Mouse (Mus musculus): ENCODE results near the gene Wwox. TPM values are rescaled to one million over a fixed set of nuclear protein-coding genes. Genes with fewer than 3 reads are reported as not detected.

The Wwox gene
- polyA plus RNA-seq, 1 experiment from 2014 or later: 8.9 TPM

DNA sequence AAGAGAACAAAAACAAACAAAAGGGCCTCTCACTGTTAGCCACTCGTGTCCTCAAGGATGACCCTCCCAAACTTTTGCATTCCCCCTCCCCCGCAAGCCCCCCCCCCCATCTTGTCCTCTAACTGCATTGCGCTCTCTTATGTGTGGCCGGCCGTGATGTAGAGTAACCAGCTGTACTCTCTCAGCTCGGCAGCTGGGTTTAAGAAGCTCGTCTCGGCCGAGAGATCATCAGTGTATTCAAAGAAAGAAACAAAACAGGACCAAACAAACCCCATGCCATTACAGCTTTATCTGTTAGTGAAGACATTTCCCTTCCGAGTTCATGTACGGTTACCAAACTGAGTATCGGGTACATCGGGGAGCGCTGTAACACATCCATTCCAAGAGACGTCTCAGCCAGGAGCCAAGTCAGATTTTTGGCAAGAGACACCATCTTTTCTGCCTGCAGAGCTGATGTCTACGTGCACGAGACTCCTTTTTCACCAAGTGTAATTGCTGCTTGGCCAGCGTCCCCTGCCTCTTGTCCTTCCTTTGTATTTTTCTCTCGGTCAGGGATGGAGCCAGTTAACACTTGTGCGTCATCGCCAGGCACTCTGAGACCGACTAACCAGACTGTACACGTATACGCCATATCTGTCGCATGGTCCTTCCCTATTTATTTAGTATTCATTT, 18.8 kb downstream of the Wwox start:
- H3K4me2 ChIP-seq (ENCODE audit: low read length): no peak overlapping the region

DNA sequence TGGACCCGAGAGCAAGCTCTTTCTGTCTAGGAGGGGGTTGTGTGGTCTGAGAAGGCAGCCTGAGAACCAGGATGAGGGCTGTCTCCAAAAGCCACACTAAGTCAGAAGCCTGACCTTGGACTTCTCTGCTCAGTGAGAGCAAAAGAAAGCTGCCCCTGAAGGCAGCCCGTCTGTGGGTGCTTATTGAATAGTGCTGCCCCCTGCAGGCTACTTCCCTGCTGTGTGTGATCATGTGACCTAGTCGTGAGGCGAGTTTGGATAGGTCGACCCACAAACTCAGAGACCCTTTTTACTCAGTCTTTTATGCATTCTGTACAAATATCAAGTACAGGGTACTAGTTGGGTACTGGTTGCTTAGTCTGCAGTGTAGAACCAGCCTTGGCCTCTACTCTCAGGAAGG, 21.1 kb downstream of the Wwox start:
- Histone ChIP-seq H3K9ac (ENCODE audit: low read length) (no peak overlapping the region), H3K4me1 (ENCODE audit: control insufficient read depth, insufficient read depth, low read length) (no peaks in the 10 kb centered on the region; the same call in 1 of the 2 replicates), H3K9me3 (replicated peaks; ENCODE audit: control insufficient read depth, low read length) (no peaks in the 10 kb centered on the region), H3K4me2 (ENCODE audit: low read length) (no peak overlapping the region), H3K27me3 (replicated peaks; ENCODE audit: control insufficient read depth, insufficient read depth, low read length) (no peaks in the 10 kb centered on the region), H3K4me3 (ENCODE audit: low read depth, low read length) (no peak overlapping the region), H3K27ac (ENCODE audit: low read depth, low read length) (no peak overlapping the region), H3K36me3 (ENCODE audit: control insufficient read depth, insufficient read depth, low read length) (no peaks in the 10 kb centered on the region)
- DNase-seq (ENCODE audit: low spot score) (no peak), ATAC-seq (no peak)
- 64% methylated on average over 5 of the region's 5 CpGs for WGBS

More for the DNA sequence above, 18.8 kb downstream of the Wwox start:
- H3K9me3 ChIP-seq (replicated peaks; ENCODE audit: control insufficient read depth, low read length): no peaks in the 10 kb centered on the region
- ATAC-seq (no peak), DNase-seq (ENCODE audit: low spot score) (peak; percentile 58)
- H3K4me3 ChIP-seq (ENCODE audit: low read depth, low read length): no peak overlapping the region
- no peaks in the 10 kb centered on the region for H3K27me3 ChIP-seq (replicated peaks; ENCODE audit: control insufficient read depth, insufficient read depth, low read length)
- H3K9ac ChIP-seq (ENCODE audit: low read length): no peak overlapping the region
- H3K36me3 ChIP-seq (ENCODE audit: control insufficient read depth, insufficient read depth, low read length): no peaks in the 10 kb centered on the region
- WGBS: 67% methylated on average over 25 of the region's 25 CpGs
- H3K27ac ChIP-seq (ENCODE audit: low read depth, low read length): no peak overlapping the region
- no peaks in the 10 kb centered on the region; the same call in 1 of the 2 replicates for H3K4me1 ChIP-seq (ENCODE audit: control insufficient read depth, insufficient read depth, low read length)

DNA sequence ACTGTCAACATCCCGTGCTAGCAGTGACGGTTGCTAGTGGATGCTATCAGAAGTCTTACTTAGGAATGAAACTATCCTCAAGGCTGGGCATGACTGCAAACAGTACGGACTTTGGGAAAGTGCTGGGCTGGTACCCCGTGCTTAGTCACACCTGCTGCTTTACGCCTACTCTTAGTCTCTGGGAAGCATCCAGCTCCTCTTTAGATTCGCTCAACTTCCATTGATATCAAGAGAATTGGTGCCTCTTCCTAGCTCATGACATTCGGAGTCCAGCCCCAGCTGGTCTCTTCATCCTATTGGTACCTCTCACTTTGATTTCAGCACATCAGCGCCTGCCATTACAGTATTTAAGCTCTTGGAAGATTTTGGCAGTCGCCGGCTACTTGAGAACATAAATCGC, 23.1 kb downstream of the Wwox start:
- Histone ChIP-seq H3K27ac (ENCODE audit: low read depth, low read length) (no peak overlapping the region), H3K9me3 (replicated peaks; ENCODE audit: control insufficient read depth, low read length) (no peaks in the 10 kb centered on the region), H3K27me3 (replicated peaks; ENCODE audit: control insufficient read depth, insufficient read depth, low read length) (no peaks in the 10 kb centered on the region), H3K36me3 (ENCODE audit: control insufficient read depth, insufficient read depth, low read length) (no peaks in the 10 kb centered on the region), H3K4me3 (ENCODE audit: low read depth, low read length) (no peak overlapping the region), H3K4me2 (ENCODE audit: low read length) (no peak overlapping the region), H3K4me1 (ENCODE audit: control insufficient read depth, insufficient read depth, low read length) (no peaks in the 10 kb centered on the region; the same call in 1 of the 2 replicates), H3K9ac (ENCODE audit: low read length) (no peak overlapping the region)
- DNase-seq (ENCODE audit: low spot score): no peak
- ATAC-seq: no peak
- WGBS: 91% methylated on average over 11 of the region's 11 CpGs

DNA sequence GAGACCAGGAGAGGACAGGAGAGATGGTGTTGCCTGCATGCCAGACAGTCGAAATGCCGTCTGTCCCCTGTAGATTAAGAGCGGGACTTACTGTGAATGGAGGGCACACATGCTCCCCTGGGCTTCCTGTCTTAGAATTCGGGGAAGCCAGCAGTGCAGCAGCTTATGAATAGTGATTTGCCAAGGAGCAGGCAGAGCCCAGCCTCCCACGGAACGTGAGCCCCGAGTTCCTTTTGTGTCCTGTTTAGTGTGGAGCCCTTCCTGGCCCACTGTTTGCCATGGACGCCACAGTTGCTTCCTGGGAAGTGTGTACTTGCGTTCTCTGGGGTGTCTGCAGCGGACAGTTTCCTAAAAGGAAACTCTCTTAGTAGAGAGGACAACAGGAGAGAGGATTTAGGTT, 23.9 kb downstream of the Wwox start:
- Histone ChIP-seq H3K27ac (ENCODE audit: low read depth, low read length) (no peak overlapping the region), H3K4me2 (ENCODE audit: low read length) (no peak overlapping the region)
- 61% methylated on average over 10 of the region's 10 CpGs for WGBS

DNA sequence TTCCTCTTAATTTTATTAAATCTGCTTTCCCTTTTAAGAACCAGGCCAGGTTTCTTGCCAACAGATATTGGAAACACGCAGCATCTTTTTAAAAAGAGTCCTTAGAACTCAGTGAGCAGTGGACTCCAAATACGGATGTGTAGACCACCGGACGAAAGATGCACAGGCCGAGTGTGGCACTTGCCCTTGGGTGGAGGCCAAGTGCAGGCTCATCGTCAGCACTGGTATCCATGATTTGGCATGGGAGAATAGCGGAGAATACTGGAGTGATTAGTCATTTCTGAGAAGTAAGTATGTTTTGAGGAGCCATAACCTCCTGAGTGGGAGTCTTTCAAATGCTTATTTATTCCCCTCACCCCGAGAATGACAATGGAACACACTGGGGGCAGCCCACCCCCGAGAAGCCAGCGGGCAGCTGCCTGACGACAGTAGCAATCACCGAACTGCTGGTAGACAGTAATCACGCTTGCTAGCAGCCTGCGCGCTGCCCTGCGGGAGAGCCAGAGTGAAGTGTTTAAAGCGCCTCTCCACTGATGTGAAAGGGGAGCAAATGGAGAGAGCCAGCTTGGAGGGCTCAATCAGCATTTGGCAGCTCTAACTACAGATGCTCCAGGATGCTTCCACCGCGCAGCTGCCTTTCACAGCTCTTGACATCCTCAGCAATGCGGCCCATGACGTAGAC, 29.2 kb downstream of the Wwox start:
- peak; percentile 73 for ATAC-seq
- Histone ChIP-seq H3K27ac (ENCODE audit: low read depth, low read length) (peak overlapping the region; percentile 15; the same call in 1 of the 2 replicates), H3K4me1 (ENCODE audit: control insufficient read depth, insufficient read depth, low read length) (no peaks in the 10 kb centered on the region), H3K4me3 (ENCODE audit: low read depth, low read length) (no peak overlapping the region), H3K4me2 (ENCODE audit: low read length) (no peak overlapping the region), H3K9ac (ENCODE audit: low read length) (no peak overlapping the region), H3K9me3 (replicated peaks; ENCODE audit: control insufficient read depth, low read length) (no peaks in the 10 kb centered on the region), H3K36me3 (ENCODE audit: control insufficient read depth, insufficient read depth, low read length) (no peaks in the 10 kb centered on the region), H3K27me3 (replicated peaks; ENCODE audit: control insufficient read depth, insufficient read depth, low read length) (no peaks in the 10 kb centered on the region)
- WGBS: 74% methylated on average over 21 of the region's 21 CpGs
- DNase-seq (ENCODE audit: low spot score): peak; percentile 72

More for the DNA sequence above, 23.9 kb downstream of the Wwox start:
- H3K9ac ChIP-seq (ENCODE audit: low read length): no peak overlapping the region
- H3K27me3 ChIP-seq (replicated peaks; ENCODE audit: control insufficient read depth, insufficient read depth, low read length): no peaks in the 10 kb centered on the region
- H3K36me3 ChIP-seq (ENCODE audit: control insufficient read depth, insufficient read depth, low read length): no peaks in the 10 kb centered on the region
- DNase-seq (ENCODE audit: low spot score) (no peak), ATAC-seq (no peak)
- H3K4me3 ChIP-seq (ENCODE audit: low read depth, low read length): no peak overlapping the region
- H3K9me3 ChIP-seq (replicated peaks; ENCODE audit: control insufficient read depth, low read length): no peaks in the 10 kb centered on the region
- no peaks in the 10 kb centered on the region; the same call in 1 of the 2 replicates for H3K4me1 ChIP-seq (ENCODE audit: control insufficient read depth, insufficient read depth, low read length)

DNA sequence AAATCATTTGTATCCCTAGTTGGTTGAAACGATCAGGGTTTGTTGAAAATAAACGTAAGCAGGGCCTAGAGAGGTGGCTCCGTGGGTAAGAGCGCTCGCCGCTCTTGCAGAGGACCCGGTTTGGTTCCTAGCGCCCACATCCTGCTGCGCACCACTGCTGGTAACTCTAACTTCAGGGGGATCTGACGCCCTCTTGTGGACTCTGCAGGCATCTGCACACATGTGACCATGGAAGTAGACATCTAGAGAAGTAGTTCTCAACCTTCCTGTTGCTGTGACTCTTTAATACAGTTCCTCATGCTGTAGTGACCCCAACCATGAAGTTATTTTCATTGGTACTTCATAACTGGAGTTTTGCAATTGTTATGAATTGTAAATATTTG, 29.7 kb downstream of the Wwox start:
- Histone ChIP-seq H3K9ac (ENCODE audit: low read length) (no peak overlapping the region), H3K4me2 (ENCODE audit: low read length) (no peak overlapping the region), H3K27ac (ENCODE audit: low read depth, low read length) (0 out of 2 replicates have a peak overlapping the region, but pooled peaks have one; percentile 15), H3K27me3 (replicated peaks; ENCODE audit: control insufficient read depth, insufficient read depth, low read length) (no peaks in the 10 kb centered on the region), H3K4me3 (ENCODE audit: low read depth, low read length) (no peak overlapping the region), H3K9me3 (replicated peaks; ENCODE audit: control insufficient read depth, low read length) (no peaks in the 10 kb centered on the region), H3K4me1 (ENCODE audit: control insufficient read depth, insufficient read depth, low read length) (no peaks in the 10 kb centered on the region), H3K36me3 (ENCODE audit: control insufficient read depth, insufficient read depth, low read length) (no peaks in the 10 kb centered on the region)
- no peak for DNase-seq (ENCODE audit: low spot score)
- ATAC-seq: no peak; the same call in 1 of the 2 replicates
- WGBS: 89% methylated on average over 10 of the region's 10 CpGs

DNA sequence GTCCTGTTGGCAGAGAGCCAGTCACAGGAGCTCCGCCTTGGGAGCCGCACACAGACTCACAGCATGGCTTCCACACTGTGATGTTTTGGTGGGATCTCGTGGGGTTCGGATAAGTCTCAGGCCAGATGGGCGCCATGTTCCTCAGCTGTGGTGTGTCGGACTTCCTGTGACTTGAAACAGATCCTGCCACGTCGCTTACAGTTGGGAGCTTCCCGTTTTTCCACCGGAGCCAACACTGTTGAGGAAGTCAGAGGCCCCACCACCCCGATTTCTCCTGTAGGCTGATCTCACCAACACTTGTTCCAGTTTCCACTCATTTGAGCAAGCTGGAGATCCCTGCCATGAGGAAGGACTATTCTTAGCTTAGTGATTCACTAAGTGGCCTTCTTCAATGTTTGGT, 34.1 kb downstream of the Wwox start:
- Histone ChIP-seq H3K4me2 (ENCODE audit: low read length) (no peak overlapping the region), H3K4me1 (ENCODE audit: control insufficient read depth, insufficient read depth, low read length) (no peaks in the 10 kb centered on the region), H3K9me3 (replicated peaks; ENCODE audit: control insufficient read depth, low read length) (no peaks in the 10 kb centered on the region), H3K27ac (ENCODE audit: low read depth, low read length) (no peak overlapping the region), H3K27me3 (replicated peaks; ENCODE audit: control insufficient read depth, insufficient read depth, low read length) (no peaks in the 10 kb centered on the region), H3K4me3 (ENCODE audit: low read depth, low read length) (no peak overlapping the region), H3K9ac (ENCODE audit: low read length) (no peak overlapping the region), H3K36me3 (ENCODE audit: control insufficient read depth, insufficient read depth, low read length) (no peaks in the 10 kb centered on the region)
- 90% methylated on average over 11 of the region's 11 CpGs for WGBS
- ATAC-seq (no peak), DNase-seq (ENCODE audit: low spot score) (no peak)

DNA sequence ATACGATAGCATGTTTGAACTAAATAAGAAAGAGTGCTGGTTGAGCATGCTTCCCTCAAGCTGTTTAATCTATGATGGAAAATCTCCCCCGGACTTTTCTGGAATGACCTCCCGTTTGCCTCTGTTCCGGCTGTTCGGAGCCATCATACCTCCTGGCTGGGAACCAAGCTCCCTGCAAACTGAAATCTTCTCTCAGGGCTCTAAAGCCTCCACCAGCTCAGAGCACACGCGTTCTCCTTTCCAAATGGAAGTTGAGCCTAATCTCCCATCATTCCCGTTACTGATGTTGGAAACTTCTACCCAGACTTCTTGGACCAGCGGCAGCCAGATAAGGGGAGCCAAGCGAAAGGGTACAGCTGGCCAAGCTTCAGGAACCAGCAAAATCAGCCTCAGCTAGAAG, 37.5 kb downstream of the Wwox start:
- H3K9ac ChIP-seq (ENCODE audit: low read length): no peak overlapping the region
- no peaks in the 10 kb centered on the region for H3K9me3 ChIP-seq (replicated peaks; ENCODE audit: control insufficient read depth, low read length)
- no peak overlapping the region for H3K4me3 ChIP-seq (ENCODE audit: low read depth, low read length)
- ATAC-seq: no peak
- no peak overlapping the region for H3K4me2 ChIP-seq (ENCODE audit: low read length)
- H3K27me3 ChIP-seq (replicated peaks; ENCODE audit: control insufficient read depth, insufficient read depth, low read length): no peaks in the 10 kb centered on the region
- no peaks in the 10 kb centered on the region for H3K4me1 ChIP-seq (ENCODE audit: control insufficient read depth, insufficient read depth, low read length)
- 90% methylated on average over 10 of the region's 10 CpGs for WGBS
- H3K36me3 ChIP-seq (ENCODE audit: control insufficient read depth, insufficient read depth, low read length): no peaks in the 10 kb centered on the region
- H3K27ac ChIP-seq (ENCODE audit: low read depth, low read length): no peak overlapping the region
- DNase-seq (ENCODE audit: low spot score): no peak

DNA sequence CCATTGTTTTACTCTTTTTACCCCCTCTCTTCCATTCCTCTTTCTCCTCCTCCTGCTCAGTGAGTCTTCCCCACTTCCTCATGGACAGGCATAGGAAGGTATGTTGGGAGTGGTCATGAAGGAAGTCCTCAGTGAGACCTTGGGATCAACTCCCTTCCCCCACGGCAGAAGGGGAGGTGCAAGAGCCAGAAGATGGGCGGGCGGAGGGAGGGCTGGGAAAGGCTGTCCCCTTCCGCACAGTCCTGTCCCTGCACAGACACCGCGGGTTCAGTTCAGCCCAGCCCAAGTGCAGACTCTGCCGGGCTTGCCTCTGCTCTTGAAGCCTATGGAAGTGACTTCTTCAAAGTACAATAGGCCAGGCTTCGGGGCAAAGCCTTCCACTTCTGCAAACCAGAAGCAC, 38.3 kb downstream of the Wwox start:
- WGBS: 82% methylated on average over 8 of the region's 8 CpGs

More for the DNA sequence above, 38.3 kb downstream of the Wwox start:
- DNase-seq (ENCODE audit: low spot score): no peak
- Histone ChIP-seq H3K27ac (ENCODE audit: low read depth, low read length) (no peak overlapping the region), H3K9ac (ENCODE audit: low read length) (no peak overlapping the region), H3K4me2 (ENCODE audit: low read length) (no peak overlapping the region), H3K27me3 (replicated peaks; ENCODE audit: control insufficient read depth, insufficient read depth, low read length) (no peaks in the 10 kb centered on the region), H3K36me3 (ENCODE audit: control insufficient read depth, insufficient read depth, low read length) (no peaks in the 10 kb centered on the region), H3K4me3 (ENCODE audit: low read depth, low read length) (no peak overlapping the region), H3K9me3 (replicated peaks; ENCODE audit: control insufficient read depth, low read length) (no peaks in the 10 kb centered on the region), H3K4me1 (ENCODE audit: control insufficient read depth, insufficient read depth, low read length) (no peaks in the 10 kb centered on the region)
- ATAC-seq: no peak
